Mouse (Mus musculus): ENCODE measurements around the gene Tnrc6c.

- TF ChIP-seq POLR2A (IDR thresholded peaks at IDR 0.05; ENCODE audit: low read depth, low read length) (no peak), CTCF (IDR thresholded peaks at IDR 0.05; ENCODE audit: extremely low read depth, insufficient read depth, insufficient read length, insufficient replicate concordance) (no peak)
These were observed 110.2 kb downstream of the Tnrc6c start for GRCm38 (mm10) chr11:117764319-117764718.
